20 mouse cellular contexts compared by ENCODE assay signal in genomic region chr16:17345141-17345812, GRCm38 (mm10). TPM values are rescaled to one million over a fixed set of nuclear protein-coding genes. Genes with fewer than 3 reads are reported as not detected.
A peak's percentile ranks its signal among the peaks of the same experiment; 100 is the strongest.
DNase-seq lines count a peak whose midpoint lies in the region; ATAC-seq and TF ChIP-seq lines count a peak whose summit lies in the region.
"Had no signal": no experiment of that assay in that cellular context is flagged by ENCODE, and none has a peak within 500 bp of the region (broad histone marks: within the 10 kb centered on the region; RNA-seq: fewer than 3 reads in every experiment).

No protein-coding gene starts in this region.

- intact Hi-C loops in heart, adult 2 months (cut with DNase I), result no loop called here

- no peak for TF ChIP-seq EP300 in heart, adult 2 months (IDR thresholded peaks at IDR 0.05; ENCODE audit: insufficient read depth, low read depth, low read length)
- TF ChIP-seq EP300 in lung, postnatal 0 days (IDR thresholded peaks at IDR 0.05), result no peak

- H3K4me3 ChIP-seq in heart, adult 2 months, result no peak overlapping the region
- no peak overlapping the region for H3K4me3 ChIP-seq in lung, postnatal 0 days (ENCODE audit: low read depth, low read length)
- no peak overlapping the region for H3K4me3 ChIP-seq in lung, adult 2 months (replicated peaks; ENCODE audit: extremely low read depth, low read depth, low read length)
- H3K4me3 ChIP-seq in liver, embryonic 12.5 days, result no peak overlapping the region
- no peak overlapping the region for H3K4me3 ChIP-seq in stomach, embryonic 16.5 days (replicated peaks; ENCODE audit: low read length)
- H3K4me3 ChIP-seq: embryonic facial prominence, embryonic 15.5 days; hindbrain, embryonic 13.5 days; lung, embryonic 15.5 days; neural tube, embryonic 13.5 days had no signal

- H3K27ac ChIP-seq in heart, adult 2 months, result no peak overlapping the region
- H3K27ac ChIP-seq in lung, postnatal 0 days (ENCODE audit: low read length), result no peak overlapping the region
- peak overlapping the region; percentile 26; the same call in 1 of the 2 replicates for H3K27ac ChIP-seq in liver, embryonic 12.5 days
- H3K27ac ChIP-seq in stomach, embryonic 16.5 days (ENCODE audit: low read length), result peak overlapping the region; percentile 57
- H3K27ac ChIP-seq: embryonic facial prominence, embryonic 15.5 days; hindbrain, embryonic 13.5 days; lung, embryonic 15.5 days; neural tube, embryonic 13.5 days had no signal

- no peaks in the 10 kb centered on the region; the same call in 1 of the 2 replicates for H3K36me3 ChIP-seq in heart, adult 2 months (ENCODE audit: control insufficient read depth, insufficient read depth, low read length)
- H3K36me3 ChIP-seq in lung, postnatal 0 days (ENCODE audit: insufficient read depth, low read length), result 0 out of 2 replicates have a peak, but pooled peaks cover 5% of the 10 kb centered on the region
- peaks cover 72% of the 10 kb centered on the region for H3K36me3 ChIP-seq in liver, embryonic 12.5 days
- no peaks in the 10 kb centered on the region for H3K36me3 ChIP-seq in stomach, embryonic 16.5 days (ENCODE audit: control insufficient read depth, insufficient read depth, low read length)

- no peaks in the 10 kb centered on the region for H3K9me3 ChIP-seq in lung, postnatal 0 days (ENCODE audit: low read length)
- H3K9me3 ChIP-seq in liver, embryonic 12.5 days (replicated peaks), result no peaks in the 10 kb centered on the region
- no peaks in the 10 kb centered on the region for H3K9me3 ChIP-seq in stomach, embryonic 16.5 days (replicated peaks; ENCODE audit: control insufficient read depth, low read length)
- H3K9me3 ChIP-seq: embryonic facial prominence, embryonic 15.5 days; hindbrain, embryonic 13.5 days; lung, embryonic 15.5 days; neural tube, embryonic 13.5 days had no signal

- TF ChIP-seq POLR2A in heart, adult 2 months (IDR thresholded peaks at IDR 0.05; ENCODE audit: insufficient read depth, low read depth, low read length), result no peak
- no peak for TF ChIP-seq POLR2A in lung, adult 2 months (IDR thresholded peaks at IDR 0.05; ENCODE audit: borderline replicate concordance, extremely low read depth, low read depth, low read length)

- WGBS in heart, adult 2 months, result 41% methylated on average over 8 of the region's 8 CpGs
- WGBS in lung, postnatal 0 days, result 32% methylated on average over 8 of the region's 8 CpGs
- WGBS in lung, adult 2 months, result 37% methylated on average over 8 of the region's 8 CpGs
- 59% methylated on average over 8 of the region's 8 CpGs for WGBS in liver, embryonic 12.5 days (ENCODE audit: insufficient replicate concordance)
- 62% methylated on average over 8 of the region's 8 CpGs for WGBS in stomach, embryonic 16.5 days

- peak; percentile 81 for ATAC-seq in lung, postnatal 0 days
- peak; percentile 52 for ATAC-seq in liver, embryonic 12.5 days
- peak; percentile 76; the same call in 1 of the 2 replicates for ATAC-seq in stomach, embryonic 16.5 days (ENCODE audit: insufficient read depth, low FRiP score)
- no peak for ATAC-seq in CD4-positive, CD25-positive, alpha-beta regulatory T cell, adult 4 months

- H3K79me2 ChIP-seq in heart, adult 2 months (replicated peaks; ENCODE audit: control insufficient read depth, insufficient read depth, low read length), result no peaks in the 10 kb centered on the region

- peak; percentile 61 for DNase-seq in heart, adult 11 months
- no peak for DNase-seq in heart, adult 2 months
- peak; percentile 56 for DNase-seq in lung, postnatal 0 days (ENCODE audit: low spot score)
- DNase-seq in lung, adult 2 months, result no peak
- no peak for DNase-seq in left cerebral cortex, adult 9 months (ENCODE audit: low spot score in 2 of 2)
- DNase-seq: cerebellum, postnatal 10 days; gastrocnemius, postnatal 14 days; heart, postnatal 14 days; spleen, adult 18-20 months; thymus, postnatal 4 days had no signal

- no peak overlapping the region for H3K9ac ChIP-seq in heart, adult 2 months (ENCODE audit: low read depth, low read length)
- no peak overlapping the region for H3K9ac ChIP-seq in lung, postnatal 0 days (replicated peaks; ENCODE audit: low read depth)
- no peak overlapping the region for H3K9ac ChIP-seq in liver, embryonic 12.5 days
- no peak overlapping the region for H3K9ac ChIP-seq in stomach, embryonic 16.5 days (ENCODE audit: low read length)
- H3K9ac ChIP-seq: embryonic facial prominence, embryonic 15.5 days; hindbrain, embryonic 13.5 days; lung, embryonic 15.5 days; neural tube, embryonic 13.5 days had no signal

- no peaks in the 10 kb centered on the region for H3K4me1 ChIP-seq in heart, adult 2 months (ENCODE audit: control insufficient read depth, insufficient read depth, low read length)
- H3K4me1 ChIP-seq in lung, postnatal 0 days (ENCODE audit: insufficient read depth, low read depth, low read length), result no peaks in the 10 kb centered on the region
- H3K4me1 ChIP-seq in lung, adult 2 months (ENCODE audit: control insufficient read depth, insufficient read depth, low read length), result peaks cover 3% of the 10 kb centered on the region; the same call in 1 of the 2 replicates
- peaks cover 33% of the 10 kb centered on the region for H3K4me1 ChIP-seq in liver, embryonic 12.5 days
- H3K4me1 ChIP-seq in stomach, embryonic 16.5 days (ENCODE audit: control insufficient read depth, insufficient read depth, low read length), result no peaks in the 10 kb centered on the region
- H3K4me1 ChIP-seq: embryonic facial prominence, embryonic 15.5 days; hindbrain, embryonic 13.5 days; lung, embryonic 15.5 days; neural tube, embryonic 13.5 days had no signal

- no peak overlapping the region for H3K4me2 ChIP-seq in lung, postnatal 0 days (replicated peaks; ENCODE audit: low read depth, low read length)
- H3K4me2 ChIP-seq in liver, embryonic 12.5 days, result no peak overlapping the region
- no peak overlapping the region for H3K4me2 ChIP-seq in stomach, embryonic 16.5 days (ENCODE audit: low read depth, low read length)
- H3K4me2 ChIP-seq: embryonic facial prominence, embryonic 15.5 days; hindbrain, embryonic 13.5 days; lung, embryonic 15.5 days; midbrain, embryonic 11.5 days; neural tube, embryonic 13.5 days had no signal

- no peaks in the 10 kb centered on the region for H3K27me3 ChIP-seq in heart, adult 2 months (ENCODE audit: control insufficient read depth, insufficient read depth, low read length)
- no peaks in the 10 kb centered on the region for H3K27me3 ChIP-seq in lung, postnatal 0 days (replicated peaks; ENCODE audit: insufficient read depth, low read length)
- no peaks in the 10 kb centered on the region for H3K27me3 ChIP-seq in liver, embryonic 12.5 days (replicated peaks)
- H3K27me3 ChIP-seq in stomach, embryonic 16.5 days (ENCODE audit: control insufficient read depth, insufficient read depth, low read length), result no peaks in the 10 kb centered on the region
- H3K27me3 ChIP-seq: embryonic facial prominence, embryonic 15.5 days; hindbrain, embryonic 13.5 days; lung, embryonic 15.5 days; neural tube, embryonic 13.5 days had no signal

- no peak for TF ChIP-seq CTCF in heart, adult 2 months (IDR thresholded peaks at IDR 0.05)
- no peak for TF ChIP-seq CTCF in lung, postnatal 0 days (IDR thresholded peaks at IDR 0.05)
- TF ChIP-seq CTCF in lung, adult 2 months (IDR thresholded peaks at IDR 0.05; ENCODE audit: insufficient read depth, low read length), result no peak

RNA-seq across cellular contexts. Expression of gene Serpind1, which starts 14.1 kb away (rescaled TPM):
- 1 to 10 TPM; 1.2 to 1.6 TPM for total RNA-seq in heart, adult 2 months (2021)
- 0.12 and 1.0 TPM in 2 replicates for polyA plus RNA-seq in heart, adult 2 months (2012; rRNA removed)
- 1.2 and 2.1 TPM in 2 replicates for polyA plus RNA-seq in lung, postnatal 0 days (2015; fragmentation: Nextera tagmentation; extraction: Ambion mirVana)
- 0.93 and 1.7 TPM in 2 replicates for polyA plus RNA-seq in lung, adult 2 months (2012; rRNA removed)
- polyA plus RNA-seq in liver, embryonic 12.5 days (2016; fragmentation: Nextera tagmentation; extraction: Ambion mirVana), result 107 and 111 TPM in 2 replicates
- 7.8 and 10.7 TPM in 2 replicates for polyA plus RNA-seq in stomach, embryonic 16.5 days (2015; fragmentation: Nextera tagmentation; extraction: Ambion mirVana)
- polyA plus RNA-seq in CD4-positive, CD25-positive, alpha-beta regulatory T cell, adult 4 months (2017; shearing (Covaris generic)), result under 1 TPM; 0.82 TPM
- total RNA-seq: MEL had no signal
- polyA plus RNA-seq: testis, adult 2 months had no signal

Comparison
In these comparisons a context has a peak if more than half of its experiments do, and no peak if none do; other contexts are left out.
1. DNase-seq: peak in heart, adult 11 months (single experiment) and lung, postnatal 0 days (single experiment); none in heart, adult 2 months (0 of 2), lung, adult 2 months (single experiment) and left cerebral cortex, adult 9 months (0 of 2).
2. H3K27ac ChIP-seq: peak in liver, embryonic 12.5 days (single experiment) and stomach, embryonic 16.5 days (single experiment); none in heart, adult 2 months (single experiment) and lung, postnatal 0 days (single experiment).